Mouse (Mus musculus) embryonic facial prominence, embryonic 12.5 days (tissue): ENCODE results near the gene Gk2. TPM values are rescaled to one million over a fixed set of nuclear protein-coding genes. Genes with fewer than 3 reads are reported as not detected.

ENCODE experiments used
- ATAC-seq: fragments of 200-750 bp; cut with Nextera tagmentation; 2 replicates; pipeline ENCODE4 v1.8.0; 2017; ENCODE audit not compliant: insufficient number of reproducible peaks, insufficient read depth, low FRiP score, low TSS enrichment
- H3K27ac ChIP-seq: fragments of 300-500 bp; sonication (generic); 2 replicates; pipeline ENCODE4 v1.5.1; 2016; ENCODE audit warnings: mild to moderate bottlenecking
- H3K27me3 ChIP-seq: fragments of 300-500 bp; sonication (generic); 2 replicates; pipeline ENCODE4 v1.6.1; 2016; ENCODE audit warnings: mild to moderate bottlenecking, moderate library complexity
- H3K36me3 ChIP-seq: fragments of 300-500 bp; sonication (generic); 2 replicates; pipeline ENCODE4 v1.6.1; 2016; ENCODE audit warnings: mild to moderate bottlenecking
- H3K4me1 ChIP-seq: fragments of 300-500 bp; sonication (generic); 2 replicates; pipeline ENCODE4 v1.6.1; 2016
- H3K4me2 ChIP-seq: fragments of 300-500 bp; sonication (generic); replicated peaks from 2 replicates; pipeline ENCODE4 v1.6.1; 2016; ENCODE audit warnings: mild to moderate bottlenecking, moderate library complexity
- H3K4me3 ChIP-seq: fragments of 300-500 bp; sonication (generic); 2 replicates; pipeline ENCODE4 v1.5.1; 2016; ENCODE audit warnings: mild to moderate bottlenecking
- H3K9ac ChIP-seq: fragments of 300-500 bp; sonication (generic); 2 replicates; pipeline ENCODE4 v1.6.1; 2016; ENCODE audit warnings: mild to moderate bottlenecking, moderate library complexity
- H3K9me3 ChIP-seq: fragments of 300-500 bp; sonication (generic); 2 replicates; pipeline ENCODE4 v1.6.1; 2016; ENCODE audit warnings: mild to moderate bottlenecking, moderate library complexity
- WGBS: fragments of 180-500 bp; shearing (Covaris S2); methylation state at CpG from one replicate; pipeline ENCODE4 v1.1.7; 2016; 5-methylcytosine and 5-hydroxymethylcytosine counted together
- polyA plus RNA-seq: library from polyadenylated mRNA; unstranded; fragments of >200 nt; fragmentation: Nextera tagmentation; extraction: Ambion mirVana; gene quantifications from 2 replicates; pipeline ENCODE4 v1.2.1, GENCODE M21; 2016

Gk2 gene
- polyA plus RNA-seq, 1 experiment from 2014 or later = not detected

DNA sequence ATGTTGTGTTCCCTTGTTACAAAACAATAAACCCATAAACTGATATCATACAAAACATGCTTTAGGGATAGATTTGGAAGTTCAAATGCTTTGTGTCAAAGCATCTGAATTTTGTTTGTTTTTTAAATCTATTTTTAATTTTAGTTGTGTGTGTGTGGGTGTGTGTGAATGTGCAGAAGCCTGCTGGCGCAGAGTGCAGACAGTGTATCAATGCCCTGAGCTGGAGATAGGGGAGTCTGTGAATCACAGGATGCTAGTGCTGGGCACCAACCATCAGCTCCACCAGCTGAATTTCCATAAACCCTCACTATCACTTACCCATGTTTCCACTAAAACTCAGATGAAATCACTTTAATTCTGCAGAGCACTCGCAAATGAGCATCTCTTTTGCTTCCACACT lies 24.3 kb downstream of the Gk2 start:
- H3K4me1 ChIP-seq = no peaks in the 10 kb centered on the region
- no peaks in the 10 kb centered on the region for H3K27me3 ChIP-seq
- H3K27ac ChIP-seq = no peak overlapping the region
- 90% methylated on average over 2 of the region's 2 CpGs for WGBS
- H3K4me2 ChIP-seq = no peak overlapping the region
- H3K9ac ChIP-seq = no peak overlapping the region
- H3K9me3 ChIP-seq = no peaks in the 10 kb centered on the region
- no peak overlapping the region for H3K4me3 ChIP-seq
- H3K36me3 ChIP-seq = no peaks in the 10 kb centered on the region
- no peak for ATAC-seq

- WGBS = 90% methylated on average over 9 of the region's 9 CpGs
- no peaks in the 10 kb centered on the region for H3K4me1 ChIP-seq
- H3K36me3 ChIP-seq = no peaks in the 10 kb centered on the region
- H3K4me2 ChIP-seq = no peak overlapping the region
- no peak for ATAC-seq
- H3K27me3 ChIP-seq = no peaks in the 10 kb centered on the region
- H3K27ac ChIP-seq = no peak overlapping the region
- H3K9me3 ChIP-seq = no peaks in the 10 kb centered on the region
- H3K9ac ChIP-seq = no peak overlapping the region
- H3K4me3 ChIP-seq = no peak overlapping the region
Measured at GRCm38 (mm10) chr5:97429976-97430375, 26.8 kb downstream of the Gk2 start.

DNA sequence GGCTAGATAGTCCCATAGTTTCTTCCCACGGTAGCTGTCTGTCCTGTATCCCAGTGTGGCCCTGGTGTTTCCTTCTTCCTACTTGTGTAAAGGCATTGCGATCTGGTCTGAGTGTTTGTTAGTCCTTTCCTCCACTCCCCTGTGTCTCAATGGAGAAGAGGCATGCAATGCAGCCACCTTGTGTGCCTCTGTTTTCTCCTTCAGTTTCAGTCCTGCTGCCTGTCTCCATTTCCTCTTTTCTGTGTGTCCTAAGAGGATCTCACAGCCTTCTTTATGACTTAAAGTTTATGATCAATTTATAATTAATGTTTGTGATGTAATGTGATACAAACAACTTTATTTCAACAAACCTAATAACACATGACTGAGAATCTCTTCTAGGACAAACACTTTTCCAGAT lies 35.2 kb downstream of the Gk2 start:
- Histone ChIP-seq H3K9me3 (no peaks in the 10 kb centered on the region), H3K9ac (no peak overlapping the region), H3K27ac (no peak overlapping the region), H3K4me2 (no peak overlapping the region), H3K4me3 (no peak overlapping the region), H3K36me3 (no peaks in the 10 kb centered on the region), H3K4me1 (no peaks in the 10 kb centered on the region), H3K27me3 (no peaks in the 10 kb centered on the region)
- no peak for ATAC-seq
- WGBS = 92% methylated on average over 2 of the region's 2 CpGs

- no peaks in the 10 kb centered on the region for H3K36me3 ChIP-seq
- 87% methylated on average over 2 of the region's 2 CpGs for WGBS
- no peak overlapping the region for H3K4me3 ChIP-seq
- no peaks in the 10 kb centered on the region for H3K9me3 ChIP-seq
- no peaks in the 10 kb centered on the region for H3K4me1 ChIP-seq
- no peak overlapping the region for H3K4me2 ChIP-seq
- no peak overlapping the region for H3K27ac ChIP-seq
- no peaks in the 10 kb centered on the region for H3K27me3 ChIP-seq
- H3K9ac ChIP-seq = no peak overlapping the region
- no peak for ATAC-seq
Measured at GRCm38 (mm10) chr5:97417185-97417584, 39.6 kb downstream of the Gk2 start.

- H3K36me3 ChIP-seq = no peaks in the 10 kb centered on the region
- H3K9me3 ChIP-seq = no peaks in the 10 kb centered on the region
- H3K27me3 ChIP-seq = no peaks in the 10 kb centered on the region
- WGBS = 84% methylated on average over 6 of the region's 6 CpGs
- ATAC-seq = no peak
- H3K4me2 ChIP-seq = no peak overlapping the region
- no peaks in the 10 kb centered on the region for H3K4me1 ChIP-seq
- H3K27ac ChIP-seq = no peak overlapping the region
- H3K4me3 ChIP-seq = no peak overlapping the region
- H3K9ac ChIP-seq = no peak overlapping the region
Measured at GRCm38 (mm10) chr5:97415837-97416236, 41.0 kb downstream of the Gk2 start.

DNA sequence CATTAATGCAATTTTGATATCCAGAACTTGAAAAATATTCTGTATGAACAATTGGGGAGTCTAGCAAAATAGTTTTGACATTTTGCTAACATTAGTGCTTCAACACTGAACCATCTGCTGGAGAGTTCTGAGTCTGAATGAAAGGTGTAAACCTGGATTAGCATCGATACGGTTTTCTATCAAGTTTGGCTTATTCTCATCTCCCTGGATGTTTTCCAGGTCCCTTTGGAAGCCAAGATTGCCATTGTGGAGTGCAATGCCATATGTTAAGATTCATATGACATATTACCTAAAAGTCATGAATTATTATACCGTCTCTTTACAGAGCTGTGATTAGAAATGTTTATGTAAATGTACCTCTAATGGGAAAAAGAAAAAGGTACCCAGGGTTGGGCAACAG lies 43.1 kb downstream of the Gk2 start:
- H3K27me3 ChIP-seq = no peaks in the 10 kb centered on the region
- ATAC-seq = no peak
- 88% methylated on average over 3 of the region's 3 CpGs for WGBS
- H3K4me3 ChIP-seq = no peak overlapping the region
- no peaks in the 10 kb centered on the region for H3K4me1 ChIP-seq
- H3K4me2 ChIP-seq = no peak overlapping the region
- no peaks in the 10 kb centered on the region for H3K9me3 ChIP-seq
- no peak overlapping the region for H3K27ac ChIP-seq
- H3K9ac ChIP-seq = no peak overlapping the region
- H3K36me3 ChIP-seq = no peaks in the 10 kb centered on the region

- H3K27me3 ChIP-seq = no peaks in the 10 kb centered on the region
- H3K9me3 ChIP-seq = no peaks in the 10 kb centered on the region
- H3K9ac ChIP-seq = no peak overlapping the region
- H3K4me2 ChIP-seq = no peak overlapping the region
- ATAC-seq = no peak
- WGBS = 84% methylated on average over 6 of the region's 6 CpGs
- no peak overlapping the region for H3K4me3 ChIP-seq
- H3K36me3 ChIP-seq = no peaks in the 10 kb centered on the region
- H3K27ac ChIP-seq = no peak overlapping the region
- H3K4me1 ChIP-seq = no peaks in the 10 kb centered on the region
Measured at GRCm38 (mm10) chr5:97410190-97410589, 46.6 kb downstream of the Gk2 start.

DNA sequence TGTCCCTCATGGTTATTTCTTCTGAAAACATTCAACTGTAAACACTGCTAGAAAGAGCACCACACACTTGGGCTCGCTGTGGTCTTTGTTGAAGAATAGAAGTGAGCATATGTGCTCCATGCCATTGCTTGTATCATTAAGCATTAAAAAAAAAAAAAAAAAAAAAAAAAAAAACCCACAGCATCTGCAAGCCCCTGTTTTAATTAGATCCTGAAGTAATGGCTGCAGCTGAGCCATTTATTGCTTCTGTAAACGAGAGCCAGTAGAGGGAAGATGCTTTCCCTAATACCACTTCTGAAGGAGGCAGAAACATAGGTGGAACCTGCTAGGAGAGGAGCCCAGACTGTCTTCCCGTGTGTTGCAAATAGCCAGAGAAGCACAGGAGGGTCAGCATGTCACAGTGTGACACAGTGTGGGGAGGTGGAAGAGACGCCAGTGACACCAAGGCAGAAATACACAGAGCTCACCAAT lies 47.6 kb downstream of the Gk2 start:
- H3K4me3 ChIP-seq = no peak overlapping the region
- no peak overlapping the region for H3K27ac ChIP-seq
- no peaks in the 10 kb centered on the region for H3K27me3 ChIP-seq
- H3K36me3 ChIP-seq = no peaks in the 10 kb centered on the region
- no peaks in the 10 kb centered on the region for H3K4me1 ChIP-seq
- H3K9me3 ChIP-seq = no peaks in the 10 kb centered on the region
- ATAC-seq = no peak
- H3K4me2 ChIP-seq = no peak overlapping the region
- no peak overlapping the region for H3K9ac ChIP-seq
- 65% methylated on average over 4 of the region's 4 CpGs for WGBS

Other genes with a start within 250 kb of the Gk2 start
- not detected in 2 replicates for gene Naa11, start 64.6 kb downstream of the Gk2 start, polyA plus RNA-seq